Mouse (Mus musculus): ENCODE results near the gene Tle2. TPM values are rescaled to one million over a fixed set of nuclear protein-coding genes. Genes with fewer than 3 reads are reported as not detected.

Tle2 gene
- polyA plus RNA-seq (2017; shearing (Covaris generic)): 2.7 TPM

GRCm38 (mm10) chr10:81574081-81575056 is at the start of gene Tle2:
TSS of gene Tle2 (plus strand) at chr10:81574561.

GRCm38 (mm10) chr10:81545161-81545747 is 29.1 kb upstream of the Tle2 start, which contains the start of gene Gna11:
TSS of gene Gna11 (minus strand) at chr10:81545190.

GRCm38 (mm10) chr10:81559163-81559626 is 15.2 kb upstream of the Tle2 start, which contains the start of gene Aes:
TSS of gene Aes (plus strand) at chr10:81559488.

GRCm38 (mm10) chr10:81600738-81601203 is 26.4 kb downstream of the Tle2 start, which contains the start of gene Tle6:
TSS of gene Tle6 (minus strand) at chr10:81601073.

GRCm38 (mm10) chr10:81605974-81606751 is 31.8 kb downstream of the Tle2 start, which contains the start of gene BC025920:
TSS of gene BC025920 (plus strand) at chr10:81606270.

GRCm38 (mm10) chr10:81626994-81627835 is 52.9 kb downstream of the Tle2 start, which contains the start of gene Sirt6:
TSS of gene Sirt6 (minus strand) at chr10:81627797.

GRCm38 (mm10) chr10:81628390-81628789 is 54.0 kb downstream of the Tle2 start, which contains the start of gene Ankrd24:
TSS of gene Ankrd24 (plus strand) at chr10:81628540.

Other genes starting within 250 kb of the Tle2 start
- 55.0 TPM for gene Tbxa2r, start 245.8 kb upstream of the Tle2 start, polyA plus RNA-seq (2017; shearing (Covaris generic))
- gene Gipc3, start 231.3 kb upstream of the Tle2 start, polyA plus RNA-seq (2017; shearing (Covaris generic)): 0.18 TPM
- gene Hmg20b, start 224.1 kb upstream of the Tle2 start, polyA plus RNA-seq (2017; shearing (Covaris generic)): 29.3 TPM
- gene Mfsd12, start 217.1 kb upstream of the Tle2 start, polyA plus RNA-seq (2017; shearing (Covaris generic)): 1.7 TPM
- gene 4930404N11Rik, start 208.7 kb upstream of the Tle2 start, polyA plus RNA-seq (2017; shearing (Covaris generic)): 0.56 TPM
- gene Fzr1, start 196.0 kb upstream of the Tle2 start, polyA plus RNA-seq (2017; shearing (Covaris generic)): 22.3 TPM
- gene Dohh, start 190.1 kb upstream of the Tle2 start, polyA plus RNA-seq (2017; shearing (Covaris generic)): 40.6 TPM
- 2.3 TPM for gene Gm48551, start 190.1 kb upstream of the Tle2 start, polyA plus RNA-seq (2017; shearing (Covaris generic))
- gene Gm48552, start 185.6 kb upstream of the Tle2 start, polyA plus RNA-seq (2017; shearing (Covaris generic)): 2.6 TPM
- 13.0 TPM for gene Smim24, start 181.5 kb upstream of the Tle2 start, polyA plus RNA-seq (2017; shearing (Covaris generic))
- 19.9 TPM for gene Nfic, start 118.9 kb upstream of the Tle2 start, polyA plus RNA-seq (2017; shearing (Covaris generic))
- gene Celf5, start 91.9 kb upstream of the Tle2 start, polyA plus RNA-seq (2017; shearing (Covaris generic)): 0.35 TPM
- gene Ncln, start 78.2 kb upstream of the Tle2 start, polyA plus RNA-seq (2017; shearing (Covaris generic)): 145 TPM
- 85.6 TPM for gene S1pr4, start 74.4 kb upstream of the Tle2 start, polyA plus RNA-seq (2017; shearing (Covaris generic))
- 40.0 TPM for gene Gna15, start 50.3 kb upstream of the Tle2 start, polyA plus RNA-seq (2017; shearing (Covaris generic))
- 6.5 TPM for gene Gna11, start 29.4 kb upstream of the Tle2 start, polyA plus RNA-seq (2017; shearing (Covaris generic))
- 154 TPM for gene Aes, start 15.1 kb upstream of the Tle2 start, polyA plus RNA-seq (2017; shearing (Covaris generic))
- gene Tle6, start 26.5 kb downstream of the Tle2 start, polyA plus RNA-seq (2017; shearing (Covaris generic)): 1.1 TPM
- gene BC025920, start 31.7 kb downstream of the Tle2 start, polyA plus RNA-seq (2017; shearing (Covaris generic)): 2.1 TPM
- 23.6 TPM for gene Sirt6, start 53.2 kb downstream of the Tle2 start, polyA plus RNA-seq (2017; shearing (Covaris generic))
- 2.4 TPM for gene Ankrd24, start 54.0 kb downstream of the Tle2 start, polyA plus RNA-seq (2017; shearing (Covaris generic))
- 10.4 TPM for gene Gm10778, start 74.5 kb downstream of the Tle2 start, polyA plus RNA-seq (2017; shearing (Covaris generic))
- 21.2 TPM for gene Zfp433, start 130.3 kb downstream of the Tle2 start, polyA plus RNA-seq (2017; shearing (Covaris generic))
- gene Gm3055, start 196.6 kb downstream of the Tle2 start, polyA plus RNA-seq (2017; shearing (Covaris generic)): 8.8 TPM
- gene Gm4767, start 237.6 kb downstream of the Tle2 start, polyA plus RNA-seq (2017; shearing (Covaris generic)): 7.4 TPM